Mouse (Mus musculus): ENCODE results near the gene Zfp553. TPM values are rescaled to one million over a fixed set of nuclear protein-coding genes. Genes with fewer than 3 reads are reported as not detected.
"Not testable (repeated sequence)": the region's sequence is repeated elsewhere in the genome, so short reads cannot be mapped to it uniquely, and the experiment has no call there.

Gene Zfp553
- polyA plus RNA-seq, 1 experiment from 2014 or later = 18.5 TPM

DNA sequence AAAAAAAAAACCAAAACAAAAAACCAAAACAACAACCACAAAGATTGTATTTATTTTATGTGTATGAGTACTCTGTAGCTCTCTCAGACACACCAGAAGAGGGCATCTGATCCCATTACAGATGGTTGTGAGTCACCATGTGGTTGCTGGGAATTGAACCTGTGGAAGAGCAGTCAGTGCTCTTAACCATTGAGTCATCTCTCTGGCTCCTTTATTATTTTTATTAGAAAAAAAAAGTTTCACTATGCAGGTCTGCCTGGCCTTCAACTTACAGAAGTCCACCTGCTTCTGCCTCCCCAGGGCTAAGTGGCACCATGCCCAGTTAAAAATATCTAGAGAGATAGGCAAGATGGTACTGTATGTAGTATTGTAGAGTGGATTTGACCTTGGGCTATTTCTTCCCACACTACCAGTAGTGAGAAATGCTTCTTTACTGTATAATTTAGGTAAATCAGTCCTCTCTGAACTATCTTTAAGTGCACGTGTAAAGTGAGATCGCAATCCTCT is 10.6 kb downstream of the Zfp553 start:
- Histone ChIP-seq H3K4me3 (ENCODE audit: low read depth, low read length) (peak overlapping the region; percentile 94), H3K36me3 (ENCODE audit: control insufficient read depth, insufficient read depth, low read length) (peaks cover 18% of the 10 kb centered on the region), H3K27ac (ENCODE audit: low read depth) (peak overlapping the region; percentile 91), H3K9me3 (ENCODE audit: control insufficient read depth, low read length) (0 out of 2 replicates have a peak, but pooled peaks cover 2% of the 10 kb centered on the region), H3K4me2 (ENCODE audit: low read length) (peak overlapping the region; percentile 76), H3K4me1 (replicated peaks; ENCODE audit: control insufficient read depth, insufficient read depth, low read length) (peaks cover 20% of the 10 kb centered on the region), H3K9ac (ENCODE audit: low read length) (peak overlapping the region; percentile 91), H3K27me3 (replicated peaks; ENCODE audit: control insufficient read depth, insufficient read depth, low read length) (no peaks in the 10 kb centered on the region)
- no peak for ATAC-seq (replicated peaks; ENCODE audit: low FRiP score, low TSS enrichment, low read depth)
- no peak for DNase-seq (ENCODE audit: low spot score)
- WGBS = 30% methylated on average over 2 of the region's 2 CpGs

DNA sequence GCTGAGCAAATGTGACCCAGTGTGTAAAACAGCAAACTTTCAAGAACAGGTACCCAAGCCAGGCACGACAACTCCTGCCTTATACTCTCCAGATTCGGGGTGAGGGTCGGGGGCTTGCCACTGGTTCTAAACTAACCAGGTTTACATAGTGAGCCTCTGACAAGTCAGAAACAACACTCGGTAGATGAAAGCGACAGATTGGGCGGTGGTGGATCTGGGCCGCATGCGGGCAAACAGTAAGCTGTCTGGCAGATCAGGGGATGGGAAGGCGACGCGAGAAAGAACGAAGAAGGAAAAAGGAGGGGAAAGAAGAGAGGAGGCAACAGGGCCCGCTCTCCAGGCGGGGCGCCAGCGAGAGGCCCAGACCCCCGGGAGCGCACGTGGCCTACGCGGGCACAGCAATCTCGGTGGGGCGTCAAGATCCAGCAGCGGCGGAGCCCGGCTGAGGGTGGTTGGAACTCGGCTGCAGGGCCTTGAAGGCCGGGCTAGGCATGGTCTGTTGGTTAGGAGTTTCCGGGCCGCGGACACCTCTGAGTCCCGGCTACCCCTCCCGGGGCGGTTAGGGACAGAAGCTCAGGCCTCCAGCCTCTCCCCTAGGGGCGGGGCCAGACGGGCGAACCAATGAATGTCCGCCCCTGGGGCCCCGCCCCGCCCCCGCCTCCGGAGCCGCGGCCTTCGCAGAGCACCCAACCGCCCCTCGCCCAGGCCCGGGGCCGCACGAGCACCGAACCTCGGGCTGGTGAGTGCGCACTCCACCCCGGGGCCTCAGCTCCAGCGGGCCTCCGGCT is 11.2 kb downstream of the Zfp553 start, which contains the start of gene Zfp771:
Gene Zfp771, plus strand, starts transcription at position 405 of the 788 bp plus-strand sequence.
- DNase-seq (ENCODE audit: low spot score) (peak; percentile 95), ATAC-seq (replicated peaks; ENCODE audit: low FRiP score, low TSS enrichment, low read depth) (peak; percentile 99)
- WGBS = 1% methylated on average over 53 of the region's 56 CpGs
- no peaks in the 10 kb centered on the region for H3K27me3 ChIP-seq (replicated peaks; ENCODE audit: control insufficient read depth, insufficient read depth, low read length)
- H3K9me3 ChIP-seq (ENCODE audit: control insufficient read depth, low read length) = 0 out of 2 replicates have a peak, but pooled peaks cover 2% of the 10 kb centered on the region
- peak within 1 kb of the TSS; percentile 94 for H3K4me3 ChIP-seq (ENCODE audit: low read depth, low read length)
- peaks cover 12% of the 10 kb centered on the region; the same call in 1 of the 2 replicates for H3K36me3 ChIP-seq (ENCODE audit: control insufficient read depth, insufficient read depth, low read length)
- peak within 1 kb of the TSS; percentile 91 for H3K9ac ChIP-seq (ENCODE audit: low read length)
- H3K4me2 ChIP-seq (ENCODE audit: low read length) = peak within 1 kb of the TSS; percentile 76
- peaks cover 20% of the 10 kb centered on the region for H3K4me1 ChIP-seq (replicated peaks; ENCODE audit: control insufficient read depth, insufficient read depth, low read length)
- H3K27ac ChIP-seq (ENCODE audit: low read depth) = peak within 1 kb of the TSS; percentile 91

DNA sequence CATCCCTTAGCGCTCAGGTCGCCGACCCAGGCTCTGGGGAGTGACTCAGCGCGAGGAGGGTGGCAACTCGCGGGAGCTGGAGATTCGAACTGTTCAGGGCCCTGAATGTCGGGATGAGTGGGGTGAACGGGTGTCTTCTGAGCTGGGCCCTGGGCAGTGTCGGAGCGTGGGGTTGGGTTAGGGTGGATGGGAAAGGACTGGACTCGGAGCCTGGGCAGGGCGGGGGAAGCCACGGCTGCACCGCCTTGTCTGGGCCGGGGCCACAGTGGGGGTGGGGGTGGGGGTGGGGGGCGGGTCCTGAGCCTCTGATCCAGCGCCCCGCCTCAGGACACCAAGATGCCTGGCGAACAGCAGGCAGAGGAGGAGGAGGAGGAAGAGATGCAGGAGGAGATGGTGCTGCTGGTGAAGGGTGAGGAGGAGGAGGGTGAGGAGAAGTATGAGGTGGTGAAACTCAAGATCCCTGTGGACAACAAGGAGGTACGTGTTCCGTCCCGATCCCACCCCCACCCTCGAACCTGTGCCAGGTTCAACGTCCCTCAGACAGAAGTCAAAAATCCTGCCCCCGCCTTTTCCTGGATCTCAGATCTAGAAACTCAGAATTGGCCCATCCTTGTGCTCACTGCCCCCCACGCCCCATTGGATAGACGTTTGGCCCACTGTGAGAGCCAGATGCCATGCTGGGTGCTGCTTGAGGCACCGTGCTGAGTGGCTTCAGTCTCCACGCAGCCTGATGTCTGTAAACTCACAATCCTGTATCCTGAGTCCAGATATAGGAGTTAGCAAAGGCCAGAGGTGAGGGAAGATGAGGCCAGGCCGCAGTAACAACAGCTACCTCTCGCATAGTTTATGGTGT is 12.0 kb downstream of the Zfp553 start:
- ATAC-seq (replicated peaks; ENCODE audit: low FRiP score, low TSS enrichment, low read depth) (peak; percentile 80), DNase-seq (ENCODE audit: low spot score) (peak; percentile 62)
- H3K4me2 ChIP-seq (ENCODE audit: low read length) = peak overlapping the region; percentile 76
- H3K27me3 ChIP-seq (replicated peaks; ENCODE audit: control insufficient read depth, insufficient read depth, low read length) = no peaks in the 10 kb centered on the region
- 0 out of 2 replicates have a peak, but pooled peaks cover 2% of the 10 kb centered on the region for H3K9me3 ChIP-seq (ENCODE audit: control insufficient read depth, low read length)
- H3K4me1 ChIP-seq (replicated peaks; ENCODE audit: control insufficient read depth, insufficient read depth, low read length) = peaks cover 20% of the 10 kb centered on the region
- 8% methylated on average over 33 of the region's 33 CpGs for WGBS
- peak overlapping the region; percentile 91 for H3K9ac ChIP-seq (ENCODE audit: low read length)
- H3K4me3 ChIP-seq (ENCODE audit: low read depth, low read length) = peak overlapping the region; percentile 94
- H3K36me3 ChIP-seq (ENCODE audit: control insufficient read depth, insufficient read depth, low read length) = peaks cover 17% of the 10 kb centered on the region
- peak overlapping the region; percentile 91 for H3K27ac ChIP-seq (ENCODE audit: low read depth)

DNA sequence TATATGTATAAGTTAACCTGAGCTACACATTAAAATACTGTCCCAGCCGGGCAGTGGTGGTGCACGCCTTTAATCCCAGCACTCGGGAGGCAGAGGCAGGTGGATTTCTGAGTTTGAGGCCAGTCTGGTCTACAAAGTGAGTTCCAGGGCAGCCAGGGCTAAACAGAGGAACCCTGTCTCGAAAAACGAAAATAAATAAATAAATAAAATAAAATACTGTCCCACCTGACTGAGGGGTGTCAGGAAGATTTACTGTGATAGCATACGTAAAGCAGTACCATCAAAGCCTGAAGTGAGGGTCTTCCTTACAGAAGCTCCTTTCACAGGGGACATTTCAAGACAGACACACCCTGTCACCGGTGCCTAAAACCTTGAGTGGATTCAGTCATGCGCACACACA is 17.6 kb downstream of the Zfp553 start:
- DNase-seq (ENCODE audit: low spot score); H3K4me3 ChIP-seq (ENCODE audit: low read depth, low read length); H3K4me2 ChIP-seq (ENCODE audit: low read length); H3K27ac ChIP-seq (ENCODE audit: low read depth); H3K9ac ChIP-seq (ENCODE audit: low read length); H3K27me3 ChIP-seq (replicated peaks; ENCODE audit: control insufficient read depth, insufficient read depth, low read length); H3K9me3 ChIP-seq (ENCODE audit: control insufficient read depth, low read length); ATAC-seq (replicated peaks; ENCODE audit: low FRiP score, low TSS enrichment, low read depth): not testable (repeated sequence)
- Histone ChIP-seq H3K4me1 (replicated peaks; ENCODE audit: control insufficient read depth, insufficient read depth, low read length) (peaks cover 16% of the 10 kb centered on the region), H3K36me3 (ENCODE audit: control insufficient read depth, insufficient read depth, low read length) (peaks cover 20% of the 10 kb centered on the region)
- WGBS = 92% methylated on average over 8 of the region's 8 CpGs

DNA sequence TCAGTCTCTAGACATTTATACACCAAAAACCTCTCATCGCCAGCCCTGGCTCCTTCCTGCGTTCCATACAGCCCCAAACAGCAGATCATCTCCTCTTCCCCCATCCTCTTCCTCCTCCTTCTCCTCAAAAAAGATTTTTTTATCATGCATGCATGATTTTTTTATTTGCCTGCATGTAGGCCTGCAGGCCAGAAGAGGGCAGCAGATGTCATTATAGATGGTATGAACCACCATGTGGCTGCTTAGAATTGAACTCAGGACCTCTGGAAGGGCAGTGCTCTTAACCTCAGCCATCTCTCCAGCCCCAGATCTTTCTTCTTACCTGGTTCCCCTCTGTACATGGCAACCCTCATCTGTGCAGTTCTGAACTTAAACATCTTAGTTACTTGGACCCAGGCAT is 19.6 kb downstream of the Zfp553 start:
- H3K4me2 ChIP-seq (ENCODE audit: low read length) = no peak overlapping the region
- no peaks in the 10 kb centered on the region for H3K9me3 ChIP-seq (ENCODE audit: control insufficient read depth, low read length)
- no peak for DNase-seq (ENCODE audit: low spot score)
- peaks cover 18% of the 10 kb centered on the region for H3K36me3 ChIP-seq (ENCODE audit: control insufficient read depth, insufficient read depth, low read length)
- no peak overlapping the region for H3K4me3 ChIP-seq (ENCODE audit: low read depth, low read length)
- H3K27ac ChIP-seq (ENCODE audit: low read depth) = no peak overlapping the region
- no peak overlapping the region for H3K9ac ChIP-seq (ENCODE audit: low read length)
- no peak for ATAC-seq (replicated peaks; ENCODE audit: low FRiP score, low TSS enrichment, low read depth)
- 83% methylated on average over 2 of the region's 2 CpGs for WGBS
- H3K4me1 ChIP-seq (replicated peaks; ENCODE audit: control insufficient read depth, insufficient read depth, low read length) = peaks cover 7% of the 10 kb centered on the region
- H3K27me3 ChIP-seq (replicated peaks; ENCODE audit: control insufficient read depth, insufficient read depth, low read length) = no peaks in the 10 kb centered on the region

DNA sequence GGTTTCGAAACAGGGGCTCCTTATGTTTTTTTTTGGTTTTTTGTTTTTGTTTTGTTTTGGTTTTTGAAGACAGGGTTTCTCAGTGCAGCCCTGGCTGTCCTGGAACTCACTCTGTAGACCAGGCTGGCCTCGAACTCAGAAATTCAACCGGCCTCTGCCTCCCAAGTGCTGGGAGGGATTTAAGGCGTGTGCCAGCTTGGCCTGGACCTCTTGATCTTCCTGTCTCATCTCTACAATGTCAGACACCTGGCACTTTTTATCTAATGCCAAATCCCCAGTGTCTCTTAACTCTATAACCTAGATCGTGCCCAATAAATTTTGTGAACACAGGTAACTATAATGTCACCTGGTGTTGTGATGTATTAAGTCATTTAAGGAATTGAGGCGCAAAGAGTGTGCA is 20.5 kb downstream of the Zfp553 start:
- Histone ChIP-seq H3K4me2 (ENCODE audit: low read length) (peak overlapping the region; percentile 86), H3K4me1 (replicated peaks; ENCODE audit: control insufficient read depth, insufficient read depth, low read length) (peaks cover 7% of the 10 kb centered on the region), H3K36me3 (ENCODE audit: control insufficient read depth, insufficient read depth, low read length) (peaks cover 19% of the 10 kb centered on the region), H3K27ac (ENCODE audit: low read depth) (no peak overlapping the region), H3K4me3 (ENCODE audit: low read depth, low read length) (peak overlapping the region; percentile 60), H3K9me3 (ENCODE audit: control insufficient read depth, low read length) (no peaks in the 10 kb centered on the region), H3K27me3 (replicated peaks; ENCODE audit: control insufficient read depth, insufficient read depth, low read length) (no peaks in the 10 kb centered on the region), H3K9ac (ENCODE audit: low read length) (peak overlapping the region; percentile 73)
- DNase-seq (ENCODE audit: low spot score) (no peak), ATAC-seq (replicated peaks; ENCODE audit: low FRiP score, low TSS enrichment, low read depth) (no peak)
- WGBS = 76% methylated on average over 6 of the region's 6 CpGs

DNA sequence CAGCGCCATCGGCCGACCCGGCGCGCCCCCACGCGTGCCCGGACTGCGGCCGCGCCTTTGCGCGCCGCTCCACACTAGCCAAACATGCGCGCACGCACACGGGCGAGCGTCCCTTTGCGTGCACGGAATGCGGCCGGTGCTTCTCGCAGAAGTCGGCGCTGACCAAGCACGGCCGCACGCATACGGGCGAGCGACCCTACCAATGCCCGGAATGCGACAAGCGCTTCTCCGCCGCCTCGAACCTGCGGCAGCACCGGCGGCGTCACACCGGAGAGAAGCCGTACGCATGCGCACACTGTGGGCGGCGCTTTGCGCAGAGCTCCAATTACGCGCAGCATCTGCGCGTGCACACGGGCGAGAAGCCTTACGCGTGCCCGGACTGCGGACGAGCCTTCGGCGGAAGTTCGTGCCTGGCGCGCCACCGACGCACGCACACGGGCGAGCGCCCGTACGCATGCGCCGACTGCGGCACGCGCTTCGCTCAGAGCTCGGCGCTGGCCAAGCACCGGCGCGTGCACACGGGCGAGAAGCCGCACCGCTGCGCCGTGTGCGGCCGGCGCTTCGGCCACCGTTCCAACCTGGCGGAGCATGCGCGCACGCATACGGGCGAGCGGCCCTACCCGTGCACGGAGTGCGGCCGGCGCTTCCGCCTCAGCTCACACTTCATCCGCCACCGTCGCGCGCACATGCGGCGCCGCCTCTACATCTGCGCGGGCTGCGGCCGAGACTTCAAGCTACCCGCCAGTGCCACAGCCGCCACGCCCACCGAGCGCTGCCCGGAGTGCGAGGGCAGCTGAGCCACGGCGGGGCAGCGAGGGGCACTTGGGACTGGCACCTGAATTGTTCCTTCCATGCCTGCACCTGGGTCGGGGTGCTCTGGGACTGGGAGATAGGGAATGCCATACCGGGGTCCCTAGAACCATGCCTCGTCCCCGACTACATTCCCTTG is 21.2 kb downstream of the Zfp553 start:
- peaks cover 19% of the 10 kb centered on the region for H3K36me3 ChIP-seq (ENCODE audit: control insufficient read depth, insufficient read depth, low read length)
- ATAC-seq (replicated peaks; ENCODE audit: low FRiP score, low TSS enrichment, low read depth) = peak; percentile 94
- DNase-seq (ENCODE audit: low spot score) = peak; percentile 92
- peak overlapping the region; percentile 88 for H3K27ac ChIP-seq (ENCODE audit: low read depth)
- WGBS = under 1% methylated on average over 136 of the region's 136 CpGs
- peak overlapping the region; percentile 86 for H3K4me2 ChIP-seq (ENCODE audit: low read length)
- H3K4me3 ChIP-seq (ENCODE audit: low read depth, low read length) = peak overlapping the region; percentile 60
- no peaks in the 10 kb centered on the region for H3K27me3 ChIP-seq (replicated peaks; ENCODE audit: control insufficient read depth, insufficient read depth, low read length)
- H3K9me3 ChIP-seq (ENCODE audit: control insufficient read depth, low read length) = no peaks in the 10 kb centered on the region
- peaks cover 7% of the 10 kb centered on the region for H3K4me1 ChIP-seq (replicated peaks; ENCODE audit: control insufficient read depth, insufficient read depth, low read length)
- peak overlapping the region; percentile 73 for H3K9ac ChIP-seq (ENCODE audit: low read length)
